Mouse (Mus musculus) granulocyte monocyte progenitor cell, adult 5-6 weeks (primary cell): ENCODE measurements at regions not wholly inside any gene's neighbourhood (a gene's known extent, or its start where the extent isn't known, plus 50 kb on each side); places are given as distances from the start of the nearest gene placed in this dataset.

Source experiments
- ATAC-seq: replicated peaks from 2 replicates; pipeline ENCODE4 v1.8.0; 2016; ENCODE audit warnings: mild to moderate bottlenecking, moderate TSS enrichment, inconsistent platforms; ENCODE audit not compliant: poor library complexity, severe bottlenecking

DNA sequence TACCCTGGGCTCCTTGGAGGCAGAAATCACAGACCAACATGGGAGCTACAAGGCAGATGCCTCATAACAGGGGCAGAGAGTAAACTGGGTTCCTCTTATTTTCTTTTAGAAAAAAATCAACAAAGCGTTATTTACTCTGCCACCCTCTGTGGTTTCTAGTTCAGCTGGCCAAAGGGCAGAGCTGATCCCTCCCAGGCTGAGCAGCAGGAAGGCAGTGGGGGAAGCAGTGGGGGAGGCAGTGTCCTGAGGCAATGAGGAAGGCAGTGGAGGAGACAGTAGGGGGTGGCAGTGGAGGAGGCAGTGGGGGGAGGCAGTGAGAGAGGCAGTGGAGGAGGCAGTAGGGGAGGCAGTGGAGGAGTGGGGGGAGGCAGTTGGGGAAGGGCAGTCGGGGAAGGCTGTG lies 51.1 kb upstream of the Hes1 start:
- peak; percentile 52 for ATAC-seq

DNA sequence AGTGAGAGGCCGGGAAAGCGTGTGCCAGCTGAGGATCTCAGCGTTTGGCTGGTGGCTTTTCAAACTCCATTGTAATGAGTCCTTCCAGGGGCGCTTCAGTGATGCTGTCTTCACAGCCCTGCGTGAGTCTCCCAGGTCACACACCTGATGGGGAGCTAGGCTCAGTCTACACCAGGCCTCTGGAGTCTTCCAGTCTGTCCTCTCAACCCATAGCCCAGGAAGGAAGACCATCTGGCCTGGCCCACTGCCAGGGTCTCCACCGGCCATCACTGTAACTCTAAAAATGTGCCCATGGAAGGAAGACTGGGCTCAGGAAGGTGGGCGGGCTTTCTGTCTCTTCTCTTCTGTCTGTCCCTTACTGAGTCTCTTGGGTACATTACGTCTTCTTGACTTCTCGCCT lies 50.2 kb upstream of the Hes1 start:
- ATAC-seq, result no peak
